Mouse (Mus musculus) Patski (cell line): ENCODE results near the gene Sppl3. TPM values are rescaled to one million over a fixed set of nuclear protein-coding genes. Genes with fewer than 3 reads are reported as not detected.
A peak's percentile ranks its signal among the peaks of the same experiment; 100 is the strongest.

Experiments
- ATAC-seq: fragments of 100-300 bp; one replicate; pipeline ENCODE4 v1.8.0; 2021
- CTCF ChIA-PET: fragments of 350-600 bp; sonication (Branson Sonifier 250); formaldehyde crosslinking; loops from one replicate; lab custom pipeline; 2022; ENCODE audit warnings: inconsistent platforms; lab: Charles Lee
- POLR2A ChIA-PET: fragments of 350-600 bp; sonication (Branson Sonifier 250); formaldehyde crosslinking; loops from one replicate; lab custom pipeline; 2022; ENCODE audit warnings: antibody characterized with exemption, inconsistent platforms; lab: Charles Lee
- DNase-seq: peaks from one replicate; pipeline ENCODE4 v3.0.0-alpha.2; 2011; ENCODE audit warnings: low read depth, low spot score
- H3K27me3 ChIP-seq: fragments of 371-371 bp; one replicate; pipeline ENCODE4 v1.5.1; 2021
- CTCF ChIP-seq: fragments of 100-300 bp; IDR thresholded peaks from one replicate; pipeline ENCODE4 v1.5.1; 2021
- in situ Hi-C: fragments of 300-500 bp; cut with MboI; formaldehyde crosslinking; loops from 3 replicates; pipeline ENCODE4 v1.11.1; 2018; ENCODE audit warnings: low pct_unique_long_range_greater_than_20kb, mixed read lengths
- polyA plus RNA-seq: library from polyadenylated mRNA; unstranded; gene quantifications from one replicate; pipeline ENCODE4 v1.2.3, GENCODE M21; 2021

Gene Sppl3
- polyA plus RNA-seq, 1 experiment from 2014 or later = 71.9 TPM

GRCm38 (mm10) chr5:115113244-115113643 is 102.3 kb downstream of the Sppl3 start:
- TF ChIP-seq CTCF = no peak
- ATAC-seq = no peak
- in situ Hi-C loops = no loop called here
- no peaks in the 10 kb centered on the region for H3K27me3 ChIP-seq
- POLR2A ChIA-PET = no interaction called here
- CTCF ChIA-PET = no interaction called here
- no peak for DNase-seq

- ATAC-seq (no peak), DNase-seq (no peak)
- ChIA-PET CTCF (interaction anchor here (1.0 to 2.0 kb wide), 4 partner anchors 14 to 90 kb away, joined by 3 to 5 read pairs (median 3); partner anchors contain the start of gene Gm10401), POLR2A (no interaction called here)
- in situ Hi-C loops = no loop called here
- no peaks in the 10 kb centered on the region for H3K27me3 ChIP-seq
- TF ChIP-seq CTCF = no peak
Measured at GRCm38 (mm10) chr5:115114501-115114900, 103.6 kb downstream of the Sppl3 start.

- DNase-seq = no peak
- CTCF ChIA-PET = interaction anchor here (0.9 to 1.8 kb wide), 3 partner anchors 11 to 138 kb away, joined by 3 to 7 read pairs (median 6); no protein-coding TSS in a partner anchor
- in situ Hi-C loops = no loop called here
- H3K27me3 ChIP-seq = no peaks in the 10 kb centered on the region
- ATAC-seq = no peak
- TF ChIP-seq CTCF = no peak
- POLR2A ChIA-PET = interaction anchor here (0.5 kb wide), 2 partner anchors 45 to 232 kb away, joined by 3 read pairs; no protein-coding TSS in a partner anchor
Measured at GRCm38 (mm10) chr5:115116426-115116825, 105.5 kb downstream of the Sppl3 start.

GRCm38 (mm10) chr5:115117467-115117866 is 106.5 kb downstream of the Sppl3 start:
- in situ Hi-C loops = no loop called here
- ChIA-PET CTCF (interaction anchor here (0.6 to 1.8 kb wide), 2 partner anchors 9 to 139 kb away, joined by 3 to 7 read pairs; no protein-coding TSS in a partner anchor), POLR2A (interaction anchor here (0.6 kb wide), 1 partner anchor 19 kb away, joined by 5 read pairs; no protein-coding TSS in a partner anchor)
- DNase-seq (no peak), ATAC-seq (no peak)
- H3K27me3 ChIP-seq = no peaks in the 10 kb centered on the region
- no peak for TF ChIP-seq CTCF

GRCm38 (mm10) chr5:115118961-115119570 is 108.1 kb downstream of the Sppl3 start, which contains the start of gene Acads:
TSS of gene Acads (minus strand) at chr5:115119346.
- in situ Hi-C loops = no loop called here
- CTCF ChIA-PET = interaction anchor here (1.1 to 1.5 kb wide), 4 partner anchors 11 to 142 kb away, joined by 3 to 4 read pairs (median 4); no protein-coding TSS in a partner anchor

GRCm38 (mm10) chr5:115120978-115121377 is 110.0 kb downstream of the Sppl3 start:
- no peak for DNase-seq
- POLR2A ChIA-PET = interaction anchor here (1.2 kb wide), 1 partner anchor 35 kb away, joined by 4 read pairs; no protein-coding TSS in a partner anchor
- peak; percentile 23 for ATAC-seq
- in situ Hi-C loops = no loop called here
- TF ChIP-seq CTCF = no peak
- no peaks in the 10 kb centered on the region for H3K27me3 ChIP-seq
- CTCF ChIA-PET = interaction anchor here (1.0 kb wide), 1 partner anchor 40 kb away, joined by 3 read pairs; no protein-coding TSS in a partner anchor

More at GRCm38 (mm10) chr5:115118961-115119570, 108.1 kb downstream of the Sppl3 start, which contains the start of gene Acads:
- TF ChIP-seq CTCF = no peak
- ATAC-seq (peak; percentile 66), DNase-seq (no peak)
- no peaks in the 10 kb centered on the region for H3K27me3 ChIP-seq
- POLR2A ChIA-PET = interaction anchor here (0.6 to 1.6 kb wide), 2 partner anchors 11 to 37 kb away, joined by 3 to 6 read pairs; no protein-coding TSS in a partner anchor

- ATAC-seq = no peak
- no peak for TF ChIP-seq CTCF
- ChIA-PET POLR2A (interaction anchor here (0.6 to 1.4 kb wide), 2 partner anchors 38 to 223 kb away, joined by 5 to 9 read pairs; no protein-coding TSS in a partner anchor), CTCF (interaction anchor here (0.8 to 2.5 kb wide), 16 partner anchors 11 to 146 kb away, joined by 3 to 15 read pairs (median 5); partner anchors contain the start of genes Mlec, Pop5 and Unc119b)
- in situ Hi-C loops = loop anchor here (5.0 kb wide), 1 partner anchor 113 kb away; the partner anchor contains the start of gene Pop5
- no peak for DNase-seq
- H3K27me3 ChIP-seq = no peaks in the 10 kb centered on the region
Measured at GRCm38 (mm10) chr5:115124690-115125089, 113.8 kb downstream of the Sppl3 start.

- ChIA-PET POLR2A (interaction anchor here (0.6 to 1.9 kb wide), 4 partner anchors 9 to 223 kb away, joined by 5 to 9 read pairs (median 5); partner anchors contain the start of gene Unc119b), CTCF (interaction anchor here (0.8 to 2.5 kb wide), 17 partner anchors 10 to 152 kb away, joined by 3 to 15 read pairs (median 4); partner anchors contain the start of genes Mlec, Pop5 and Unc119b)
- in situ Hi-C loops = loop anchor here (5.0 kb wide), 1 partner anchor 112 kb away; the partner anchor contains the start of gene Pop5
- peak; percentile 40 for ATAC-seq
- no peaks in the 10 kb centered on the region for H3K27me3 ChIP-seq
- no peak for DNase-seq
- TF ChIP-seq CTCF = no peak
Measured at GRCm38 (mm10) chr5:115125211-115125871, 114.4 kb downstream of the Sppl3 start.

GRCm38 (mm10) chr5:115126578-115127312 is 115.8 kb downstream of the Sppl3 start:
- in situ Hi-C loops = loop anchor here (5.0 kb wide), 1 partner anchor 111 kb away; the partner anchor contains the start of gene Pop5
- no peaks in the 10 kb centered on the region for H3K27me3 ChIP-seq
- TF ChIP-seq CTCF = no peak
- POLR2A ChIA-PET = interaction anchor here (1.9 kb wide), 1 partner anchor 7 kb away, joined by 5 read pairs; the partner anchor contains the start of gene Unc119b
- ATAC-seq (no peak), DNase-seq (no peak)
- CTCF ChIA-PET = interaction anchor here (2.5 kb wide), 1 partner anchor 39 kb away, joined by 15 read pairs; no protein-coding TSS in a partner anchor
